Mouse (Mus musculus): ENCODE data around the gene Snx9.

DNA sequence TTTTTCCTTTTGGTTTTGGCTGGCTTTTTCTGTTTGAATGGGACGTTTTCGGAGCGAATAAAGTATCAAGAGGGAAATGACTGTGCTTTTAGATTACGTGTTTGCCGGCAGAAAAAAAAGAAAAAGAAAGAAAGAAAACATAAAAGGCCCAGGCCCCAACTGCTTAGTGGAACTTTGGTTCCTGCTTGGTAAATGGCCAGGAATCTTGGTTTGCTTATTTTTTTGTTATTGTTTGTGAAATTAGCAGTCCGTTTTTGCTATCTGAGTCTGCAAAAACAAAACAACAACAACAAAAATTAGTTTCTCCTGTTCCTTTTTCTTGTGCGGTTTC, 779 bp downstream of the Snx9 start:
- TF ChIP-seq POLR2A (IDR thresholded peaks at IDR 0.05; ENCODE audit: insufficient read length, low read depth) (no peak), POLR2AphosphoS2 (IDR thresholded peaks at IDR 0.05; ENCODE audit: insufficient read length, low read depth) (no peak), CEBPB (IDR thresholded peaks at IDR 0.05; ENCODE audit: insufficient read depth, poor library complexity, severe bottlenecking) (no peak), E2F4 (IDR thresholded peaks at IDR 0.05; ENCODE audit: insufficient read depth) (no peak), USF1 (IDR thresholded peaks at IDR 0.05; ENCODE audit: low read depth) (no peak), TCF12 (IDR thresholded peaks at IDR 0.05; ENCODE audit: insufficient read depth, poor library complexity, severe bottlenecking) (no peak), MYOD1 (IDR thresholded peaks at IDR 0.05; ENCODE audit: control insufficient read depth in 1 of 3, insufficient read length in 2 of 3, low read depth in 2 of 3) (no peak), REST (IDR thresholded peaks at IDR 0.05; ENCODE audit: insufficient read depth, insufficient read length) (no peak), SRF (IDR thresholded peaks at IDR 0.05; ENCODE audit: control insufficient read depth, insufficient read length, low read depth) (no peak)

All from myocyte (in vitro differentiated cells).